Mouse (Mus musculus) ovary, adult 10 weeks (tissue): ENCODE results near the gene Serpinb6d. TPM values are rescaled to one million over a fixed set of nuclear protein-coding genes. Genes with fewer than 3 reads are reported as not detected.

ENCODE experiments used
- polyA plus RNA-seq: library from polyadenylated mRNA; stranded (reverse); fragments of 350-450 nt; fragmentation: Illumina TruSeq; extraction: RNeasy Lipid Tissue Mini Kit (QIAGEN cat#74804); gene quantifications from one replicate; pipeline ENCODE4 v1.2.3, GENCODE M21; 2014

Gene Serpinb6d
- not detected for polyA plus RNA-seq

GRCm38 (mm10) chr13:33661105-33661504 is at the start of gene Serpinb6d:
Gene Serpinb6d (plus strand): TSS chr13:33661405.

Other genes with a start within 250 kb of the Serpinb6d start
- not detected for gene Serpinb9g, start 176.6 kb upstream of the Serpinb6d start, polyA plus RNA-seq
- not detected for gene Serpinb6e, start 182.0 kb downstream of the Serpinb6d start, polyA plus RNA-seq
- not detected for gene Serpinb6c, start 244.3 kb downstream of the Serpinb6d start, polyA plus RNA-seq